Mouse (Mus musculus) left cerebral cortex, adult 8-10 months (tissue): ENCODE measurements at regions not wholly inside any gene's neighbourhood (a gene's known extent, or its start where the extent isn't known, plus 50 kb on each side); places are given as distances from the start of the nearest gene placed in this dataset.
A peak's percentile ranks its signal among the peaks of the same experiment; 100 is the strongest.

Source experiments
- DNase-seq, 2 experiments: peaks; one replicate each; pipeline ENCODE4 v3.0.0; 2022; ENCODE audit warnings: low spot score in 2 of 2

DNA sequence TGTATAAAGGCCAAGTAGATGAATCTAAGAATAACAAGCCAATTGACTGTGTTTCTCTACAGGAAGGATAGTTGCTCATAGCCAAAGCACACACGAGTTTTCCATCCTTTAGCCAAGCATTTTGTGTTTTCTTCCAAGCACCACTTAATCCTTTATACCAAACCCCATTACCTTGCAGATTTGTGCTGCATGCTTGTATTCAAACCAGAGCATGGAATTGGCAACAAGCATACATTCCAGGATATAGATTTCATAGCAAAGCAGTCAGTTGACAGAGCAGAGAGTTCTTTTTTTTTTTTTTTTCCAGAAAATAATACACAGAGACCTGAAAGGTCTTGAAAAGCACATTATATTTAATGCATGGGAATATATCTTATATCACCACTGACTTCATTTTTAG lies 169.9 kb downstream of the Pom121l12 start:
- no peak for DNase-seq

DNA sequence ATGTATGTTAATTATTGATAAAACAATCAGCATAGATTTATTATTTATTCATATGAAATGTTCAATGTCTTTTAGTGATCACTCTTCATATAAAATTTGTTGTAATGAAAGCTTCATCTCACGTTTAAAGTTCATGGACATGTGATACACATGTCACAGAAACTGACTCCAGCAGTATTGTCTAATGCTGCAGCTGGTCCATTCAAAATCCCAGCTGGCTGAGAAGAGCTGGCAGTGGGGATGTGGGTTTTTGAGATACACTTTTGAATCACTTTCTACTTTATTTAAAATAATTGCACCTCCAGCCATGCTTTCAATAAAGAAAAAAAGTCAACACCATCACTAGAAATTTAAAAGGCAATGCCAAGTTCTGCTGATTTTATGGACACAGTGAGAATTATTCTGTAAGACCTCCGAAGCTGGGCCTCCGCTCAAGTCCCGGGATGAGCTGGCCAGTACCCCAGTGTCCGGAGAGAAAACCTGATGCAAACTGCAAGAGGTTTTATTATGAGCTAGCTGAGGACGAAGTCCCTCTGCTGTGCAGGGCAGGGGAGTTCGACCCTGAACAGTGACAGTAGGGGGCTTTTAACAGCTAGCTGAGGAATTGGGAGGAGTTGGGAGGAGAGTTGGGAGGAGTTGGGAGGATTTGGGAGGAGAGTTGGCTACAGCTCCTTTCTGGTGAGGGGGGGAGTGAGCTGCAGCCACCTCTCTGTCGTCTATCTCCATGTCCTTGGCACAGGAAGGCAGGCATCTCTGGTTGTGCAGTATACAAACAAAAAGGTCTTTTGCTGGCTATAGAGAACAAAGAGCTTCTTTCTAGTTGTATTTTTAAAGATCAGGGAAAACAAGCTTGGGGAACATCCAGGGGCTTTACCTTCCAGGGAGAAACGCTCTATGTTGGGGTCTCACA lies 170.6 kb downstream of the Pom121l12 start:
- no peak for DNase-seq

DNA sequence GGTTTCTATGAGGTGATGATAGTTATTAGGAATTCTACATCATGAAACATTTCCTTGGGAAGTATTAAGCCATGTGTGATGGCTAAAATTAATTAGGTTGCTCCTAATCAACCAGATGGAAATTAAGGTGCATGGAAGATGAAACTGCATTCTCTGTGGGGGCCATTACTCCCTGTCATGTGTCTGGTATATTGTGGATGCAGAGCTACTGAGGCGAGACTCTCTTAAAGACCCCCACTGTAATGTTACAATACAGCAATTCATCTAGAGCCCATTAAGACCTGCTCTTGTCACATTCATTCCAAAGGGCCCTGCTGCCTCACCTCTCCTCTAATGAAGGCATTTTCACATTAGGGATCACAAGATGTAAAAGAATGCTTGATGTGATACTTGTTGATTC lies 199.2 kb downstream of the Pom121l12 start:
- no peak for DNase-seq

- DNase-seq, result no peak
These were observed 200.2 kb downstream of the Pom121l12 start for GRCm38 (mm10) chr11:14799227-14799626.

- DNase-seq, result peak in 1 of 2 experiments; percentile 19
These were observed 219.9 kb downstream of the Pom121l12 start for GRCm38 (mm10) chr11:14818936-14819335.
